Mouse (Mus musculus): ENCODE measurements around the gene Rnf157. TPM values are rescaled to one million over a fixed set of nuclear protein-coding genes. Genes with fewer than 3 reads are reported as not detected.

Gene Rnf157
- polyA plus RNA-seq, 2 experiments: 0.57 to 0.66 TPM

DNA sequence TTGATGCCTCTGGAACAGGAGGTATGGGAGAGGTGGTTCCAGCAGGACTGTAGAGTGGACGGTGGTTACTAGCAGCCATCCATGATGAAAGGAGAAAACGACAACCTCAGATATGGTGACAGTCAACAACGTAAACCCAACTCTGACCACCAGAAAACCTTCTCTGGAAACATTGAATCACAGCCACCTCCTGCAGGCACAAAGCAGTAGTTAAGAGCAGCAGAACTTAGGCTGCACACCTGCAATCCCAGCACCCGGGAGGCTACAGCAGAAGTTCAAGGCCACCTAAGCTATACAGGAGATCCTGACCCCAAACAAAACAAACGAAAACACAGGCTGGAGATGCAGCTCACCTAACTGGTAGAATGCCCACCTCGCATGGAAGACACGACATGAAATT lies 32.1 kb downstream of the Rnf157 start:
- H3K36me3 ChIP-seq (replicated peaks; ENCODE audit: control insufficient read depth, insufficient read depth, low read depth): no peaks in the 10 kb centered on the region
- no peak overlapping the region for H3K9ac ChIP-seq (replicated peaks)
- no peaks in the 10 kb centered on the region for H3K9me3 ChIP-seq (ENCODE audit: control insufficient read depth, low read length)
- no peak overlapping the region for H3K27ac ChIP-seq
- no peaks in the 10 kb centered on the region for H3K27me3 ChIP-seq (ENCODE audit: control insufficient read depth, insufficient read depth, low read length)
- no peak for ATAC-seq (ENCODE audit: insufficient read depth)
- TF ChIP-seq CTCF (IDR thresholded peaks at IDR 0.05; ENCODE audit: low read depth) (no peak), EP300 (IDR thresholded peaks at IDR 0.05; ENCODE audit: low read depth) (no peak)
- no peak overlapping the region for H3K4me2 ChIP-seq (ENCODE audit: low read depth)
- H3K4me1 ChIP-seq (replicated peaks; ENCODE audit: control insufficient read depth in 2 of 2, insufficient read depth in 2 of 2, low read length in 1 of 2): no peaks in the 10 kb centered on the region; a peak in 1 of 4 replicates
- no peak for DNase-seq (ENCODE audit: low read depth in 3 of 3, low spot score in 3 of 3)
- no peak overlapping the region for H3K4me3 ChIP-seq (ENCODE audit: insufficient read depth in 1 of 2, low read depth in 2 of 2, low read length in 2 of 2)
- WGBS (ENCODE audit: insufficient replicate concordance): 65% methylated on average over 7 of the region's 7 CpGs

DNA sequence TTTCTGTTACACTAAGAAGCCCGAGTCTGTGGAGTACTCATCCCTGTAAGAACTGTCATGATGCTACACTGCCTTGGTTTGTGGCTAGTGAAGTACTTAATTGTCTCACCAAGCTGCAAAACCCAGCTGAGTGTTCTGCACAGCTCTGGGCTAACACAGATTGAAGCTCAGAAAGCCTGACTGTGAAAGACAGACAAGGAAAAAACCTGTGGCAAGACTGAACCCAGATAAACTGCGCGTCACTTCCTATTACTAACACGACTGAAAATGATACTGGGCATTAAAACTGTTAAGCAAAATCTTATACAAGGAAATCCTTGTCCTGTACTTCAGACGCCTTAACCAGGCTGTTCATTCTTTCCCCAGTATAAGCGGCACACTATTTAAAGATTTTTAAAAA lies 33.3 kb downstream of the Rnf157 start:
- Histone ChIP-seq H3K27ac (no peak overlapping the region), H3K9ac (replicated peaks) (no peak overlapping the region), H3K36me3 (replicated peaks; ENCODE audit: control insufficient read depth, insufficient read depth, low read depth) (no peaks in the 10 kb centered on the region), H3K9me3 (ENCODE audit: control insufficient read depth, low read length) (no peaks in the 10 kb centered on the region), H3K4me3 (ENCODE audit: insufficient read depth in 1 of 2, low read depth in 2 of 2, low read length in 2 of 2) (no peak overlapping the region), H3K4me2 (ENCODE audit: low read depth) (no peak overlapping the region), H3K4me1 (replicated peaks; ENCODE audit: control insufficient read depth in 2 of 2, insufficient read depth in 2 of 2, low read length in 1 of 2) (no peaks in the 10 kb centered on the region; a peak in 1 of 4 replicates), H3K27me3 (ENCODE audit: control insufficient read depth, insufficient read depth, low read length) (no peaks in the 10 kb centered on the region)
- WGBS (ENCODE audit: insufficient replicate concordance): 44% methylated on average over 6 of the region's 6 CpGs
- DNase-seq (ENCODE audit: low read depth in 3 of 3, low spot score in 3 of 3): no peak
- TF ChIP-seq EP300 (IDR thresholded peaks at IDR 0.05; ENCODE audit: low read depth) (no peak), CTCF (IDR thresholded peaks at IDR 0.05; ENCODE audit: low read depth) (no peak)
- ATAC-seq (ENCODE audit: insufficient read depth): no peak

GRCm38 (mm10) chr11:116376945-116377661 lies 35.7 kb downstream of the Rnf157 start:
- 18% methylated on average over 7 of the region's 7 CpGs for WGBS (ENCODE audit: insufficient replicate concordance)
- Histone ChIP-seq H3K9ac (replicated peaks) (no peak overlapping the region), H3K27ac (no peak overlapping the region), H3K9me3 (ENCODE audit: control insufficient read depth, low read length) (no peaks in the 10 kb centered on the region), H3K27me3 (ENCODE audit: control insufficient read depth, insufficient read depth, low read length) (no peaks in the 10 kb centered on the region), H3K36me3 (replicated peaks; ENCODE audit: control insufficient read depth, insufficient read depth, low read depth) (no peaks in the 10 kb centered on the region), H3K4me3 (ENCODE audit: insufficient read depth in 1 of 2, low read depth in 2 of 2, low read length in 2 of 2) (no peak overlapping the region), H3K4me2 (ENCODE audit: low read depth) (no peak overlapping the region), H3K4me1 (replicated peaks; ENCODE audit: control insufficient read depth in 2 of 2, insufficient read depth in 2 of 2, low read length in 1 of 2) (no peaks in the 10 kb centered on the region; a peak in 1 of 4 replicates)
- DNase-seq (ENCODE audit: low read depth in 3 of 3, low spot score in 3 of 3) (no peak), ATAC-seq (ENCODE audit: insufficient read depth) (no peak)
- no peak for TF ChIP-seq CTCF (IDR thresholded peaks at IDR 0.05; ENCODE audit: low read depth)
- no peak; the same call in 1 of the 2 replicates for TF ChIP-seq EP300 (IDR thresholded peaks at IDR 0.05; ENCODE audit: low read depth)

DNA sequence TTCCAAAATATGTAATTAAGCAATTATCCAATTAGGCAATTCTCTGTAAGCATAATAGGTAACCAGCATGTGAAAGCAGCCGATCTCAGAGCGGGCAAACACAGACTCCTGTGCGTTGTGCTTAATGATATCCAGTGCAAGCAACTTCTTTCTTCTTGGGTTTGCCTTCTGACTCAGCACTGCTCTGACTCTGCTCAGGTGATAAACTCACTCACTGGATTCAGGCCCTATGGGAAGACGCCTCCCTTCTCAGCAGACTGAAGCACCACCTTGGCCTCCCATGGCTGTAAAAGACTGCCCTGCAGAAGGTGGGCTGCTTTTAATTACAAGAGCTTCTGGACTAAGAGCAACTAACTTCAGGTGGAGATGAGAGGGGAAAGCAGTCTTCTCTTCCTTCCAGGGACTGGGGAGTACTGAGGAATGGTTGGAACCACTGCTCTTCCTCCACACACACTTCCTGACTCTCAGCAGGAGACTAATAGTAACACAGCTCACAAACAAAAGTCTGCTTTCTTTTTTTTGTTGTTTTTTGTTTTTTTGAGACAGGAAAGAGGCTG lies 40.9 kb downstream of the Rnf157 start:
- DNase-seq (ENCODE audit: low read depth in 3 of 3, low spot score in 3 of 3) (no peak), ATAC-seq (ENCODE audit: insufficient read depth) (no peak)
- no peak overlapping the region for H3K9ac ChIP-seq (replicated peaks)
- H3K4me1 ChIP-seq (replicated peaks; ENCODE audit: control insufficient read depth in 2 of 2, insufficient read depth in 2 of 2, low read length in 1 of 2): peaks cover 0 to 14% of the 10 kb centered on the region in 2 experiments; a peak in 2 of 4 replicates
- H3K4me2 ChIP-seq (ENCODE audit: low read depth): no peak overlapping the region
- TF ChIP-seq EP300 (IDR thresholded peaks at IDR 0.05; ENCODE audit: low read depth) (no peak), CTCF (IDR thresholded peaks at IDR 0.05; ENCODE audit: low read depth) (no peak)
- WGBS (ENCODE audit: insufficient replicate concordance): 40% methylated on average over 4 of the region's 4 CpGs
- no peaks in the 10 kb centered on the region for H3K27me3 ChIP-seq (ENCODE audit: control insufficient read depth, insufficient read depth, low read length)
- no peaks in the 10 kb centered on the region for H3K36me3 ChIP-seq (replicated peaks; ENCODE audit: control insufficient read depth, insufficient read depth, low read depth)
- no peak overlapping the region for H3K27ac ChIP-seq
- no peaks in the 10 kb centered on the region for H3K9me3 ChIP-seq (ENCODE audit: control insufficient read depth, low read length)
- H3K4me3 ChIP-seq (ENCODE audit: insufficient read depth in 1 of 2, low read depth in 2 of 2, low read length in 2 of 2): no peak overlapping the region

DNA sequence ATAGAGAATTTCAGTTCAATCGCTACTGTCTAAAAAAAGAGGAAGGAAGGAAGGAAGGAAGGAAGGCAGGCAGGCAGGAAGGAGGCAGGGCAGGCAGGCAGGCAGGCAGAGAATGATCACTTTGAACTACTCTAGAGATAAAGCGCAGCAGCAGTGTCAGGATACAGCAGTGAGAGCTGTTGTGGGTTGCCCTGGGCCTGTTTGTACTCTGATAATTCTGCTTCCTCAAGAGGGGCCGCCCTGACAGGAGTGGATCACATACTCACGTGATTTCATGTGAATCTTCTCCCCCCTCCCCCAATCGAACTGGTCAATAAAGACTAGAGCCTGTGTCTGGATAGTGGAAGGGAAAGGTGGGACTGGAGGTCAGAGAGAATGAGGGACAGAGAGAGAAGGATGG lies 43.2 kb downstream of the Rnf157 start:
- Histone ChIP-seq H3K9ac (replicated peaks) (no peak overlapping the region), H3K4me1 (replicated peaks; ENCODE audit: control insufficient read depth in 2 of 2, insufficient read depth in 2 of 2, low read length in 1 of 2) (peaks cover 0 to 14% of the 10 kb centered on the region in 2 experiments; a peak in 2 of 4 replicates), H3K4me2 (ENCODE audit: low read depth) (no peak overlapping the region; the same call in 1 of the 2 replicates), H3K36me3 (replicated peaks; ENCODE audit: control insufficient read depth, insufficient read depth, low read depth) (no peaks in the 10 kb centered on the region), H3K27ac (no peak overlapping the region), H3K4me3 (ENCODE audit: insufficient read depth in 1 of 2, low read depth in 2 of 2, low read length in 2 of 2) (no peak overlapping the region), H3K27me3 (ENCODE audit: control insufficient read depth, insufficient read depth, low read length) (no peaks in the 10 kb centered on the region), H3K9me3 (ENCODE audit: control insufficient read depth, low read length) (no peaks in the 10 kb centered on the region)
- no peak for TF ChIP-seq CTCF (IDR thresholded peaks at IDR 0.05; ENCODE audit: low read depth)
- TF ChIP-seq EP300 (IDR thresholded peaks at IDR 0.05; ENCODE audit: low read depth): 0 out of 2 replicates have a peak, but pooled peaks have one; percentile 9
- DNase-seq (ENCODE audit: low read depth in 3 of 3, low spot score in 3 of 3): peak; percentile 13 to 23 (median 20)
- 3% methylated on average over 5 of the region's 5 CpGs for WGBS (ENCODE audit: insufficient replicate concordance)
- ATAC-seq (ENCODE audit: insufficient read depth): peak; percentile 83
